11 mouse cellular contexts compared by ENCODE assay signal in the genomic region with DNA sequence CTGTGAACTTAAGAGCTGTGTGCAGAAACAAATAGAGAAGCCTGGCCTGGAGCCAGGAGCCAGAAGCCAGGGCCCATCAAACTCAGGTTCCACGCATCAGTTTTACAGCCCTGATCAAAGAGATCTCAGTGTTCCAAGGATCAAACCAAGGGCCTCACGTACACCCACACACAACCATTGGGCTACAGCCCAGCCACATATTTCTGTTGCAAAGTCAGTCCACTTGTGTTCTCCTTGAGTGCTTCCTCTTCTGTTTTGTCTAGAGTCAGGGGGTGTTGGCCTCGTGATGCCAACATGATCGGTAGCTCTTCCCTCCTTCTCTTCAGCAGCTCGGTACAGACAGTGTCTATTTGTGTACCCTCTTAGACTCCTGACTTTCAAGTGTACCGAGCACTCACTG.
DNase-seq lines count a peak whose midpoint lies in the region.
"Had no signal": no experiment of that assay in that cellular context is flagged by ENCODE, and none has a peak within 500 bp of the region (broad histone marks: within the 10 kb centered on the region; RNA-seq: fewer than 3 reads in every experiment).

No protein-coding gene starts in this region.

- DNase-seq in heart, adult 11 months = peak; percentile 86
- no peak for DNase-seq in heart, adult 9 months (ENCODE audit: low spot score in 2 of 2)
- peak; percentile 33 for DNase-seq in kidney, postnatal 10 days
- DNase-seq in kidney, adult 9 months = no peak
- peak; percentile 37 for DNase-seq in brain, adult 2 months (ENCODE audit: low read depth, low spot score)
- DNase-seq in lung, postnatal 10 days = peak; percentile 34
- DNase-seq in B cell, adult 2 months = no peak
- DNase-seq in thymus, adult 18-20 months = no peak
- DNase-seq: adrenal gland, postnatal 10 days; gastrocnemius, postnatal 10 days; midbrain, embryonic 14.5 days had no signal

Comparison
In these comparisons a context has a peak if more than half of its experiments do, and no peak if none do; other contexts are left out.
1. DNase-seq: peak in heart, adult 11 months (single experiment), kidney, postnatal 10 days (single experiment), brain, adult 2 months (single experiment) and lung, postnatal 10 days (single experiment); none in heart, adult 9 months (0 of 2), kidney, adult 9 months (single experiment), B cell, adult 2 months (0 of 2) and thymus, adult 18-20 months (0 of 2).